Mouse (Mus musculus) embryonic facial prominence, embryonic 12.5 days (tissue): ENCODE results near the gene C1qtnf3. TPM values are rescaled to one million over a fixed set of nuclear protein-coding genes. Genes with fewer than 3 reads are reported as not detected.

ENCODE experiments used
- ATAC-seq: fragments of 200-750 bp; cut with Nextera tagmentation; 2 replicates; pipeline ENCODE4 v1.8.0; 2017; ENCODE audit not compliant: insufficient number of reproducible peaks, insufficient read depth, low FRiP score, low TSS enrichment
- H3K27ac ChIP-seq: fragments of 300-500 bp; sonication (generic); 2 replicates; pipeline ENCODE4 v1.5.1; 2016; ENCODE audit warnings: mild to moderate bottlenecking
- H3K27me3 ChIP-seq: fragments of 300-500 bp; sonication (generic); 2 replicates; pipeline ENCODE4 v1.6.1; 2016; ENCODE audit warnings: mild to moderate bottlenecking, moderate library complexity
- H3K36me3 ChIP-seq: fragments of 300-500 bp; sonication (generic); 2 replicates; pipeline ENCODE4 v1.6.1; 2016; ENCODE audit warnings: mild to moderate bottlenecking
- H3K4me1 ChIP-seq: fragments of 300-500 bp; sonication (generic); 2 replicates; pipeline ENCODE4 v1.6.1; 2016
- H3K4me2 ChIP-seq: fragments of 300-500 bp; sonication (generic); replicated peaks from 2 replicates; pipeline ENCODE4 v1.6.1; 2016; ENCODE audit warnings: mild to moderate bottlenecking, moderate library complexity
- H3K4me3 ChIP-seq: fragments of 300-500 bp; sonication (generic); 2 replicates; pipeline ENCODE4 v1.5.1; 2016; ENCODE audit warnings: mild to moderate bottlenecking
- H3K9ac ChIP-seq: fragments of 300-500 bp; sonication (generic); 2 replicates; pipeline ENCODE4 v1.6.1; 2016; ENCODE audit warnings: mild to moderate bottlenecking, moderate library complexity
- H3K9me3 ChIP-seq: fragments of 300-500 bp; sonication (generic); 2 replicates; pipeline ENCODE4 v1.6.1; 2016; ENCODE audit warnings: mild to moderate bottlenecking, moderate library complexity
- WGBS: fragments of 180-500 bp; shearing (Covaris S2); methylation state at CpG from one replicate; pipeline ENCODE4 v1.1.7; 2016; 5-methylcytosine and 5-hydroxymethylcytosine counted together
- polyA plus RNA-seq: library from polyadenylated mRNA; unstranded; fragments of >200 nt; fragmentation: Nextera tagmentation; extraction: Ambion mirVana; gene quantifications from 2 replicates; pipeline ENCODE4 v1.2.1, GENCODE M21; 2016

C1qtnf3 gene
- polyA plus RNA-seq, 1 experiment from 2014 or later = 6.1 TPM

DNA sequence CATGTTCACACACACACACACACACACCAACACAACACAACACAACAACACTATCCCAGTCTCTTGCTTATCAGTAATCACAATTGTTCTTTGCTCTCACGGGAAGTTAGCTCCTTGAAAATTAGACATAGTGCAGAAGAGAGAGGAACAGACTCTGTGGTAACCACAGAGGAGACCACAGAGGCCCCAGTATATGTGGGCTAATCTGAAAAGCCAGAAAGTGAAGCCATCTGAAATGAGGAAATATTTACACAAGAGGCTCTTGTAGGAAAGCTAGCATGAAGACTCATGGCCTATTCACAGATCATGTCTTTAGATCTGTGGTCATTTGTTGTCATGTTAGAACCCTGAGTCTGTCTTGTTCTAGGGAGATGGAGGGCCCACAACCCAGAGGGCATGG, 18.2 kb upstream of the C1qtnf3 start:
- ATAC-seq = no peak
- WGBS = 52% methylated on average over 1 of the region's 1 CpGs

DNA sequence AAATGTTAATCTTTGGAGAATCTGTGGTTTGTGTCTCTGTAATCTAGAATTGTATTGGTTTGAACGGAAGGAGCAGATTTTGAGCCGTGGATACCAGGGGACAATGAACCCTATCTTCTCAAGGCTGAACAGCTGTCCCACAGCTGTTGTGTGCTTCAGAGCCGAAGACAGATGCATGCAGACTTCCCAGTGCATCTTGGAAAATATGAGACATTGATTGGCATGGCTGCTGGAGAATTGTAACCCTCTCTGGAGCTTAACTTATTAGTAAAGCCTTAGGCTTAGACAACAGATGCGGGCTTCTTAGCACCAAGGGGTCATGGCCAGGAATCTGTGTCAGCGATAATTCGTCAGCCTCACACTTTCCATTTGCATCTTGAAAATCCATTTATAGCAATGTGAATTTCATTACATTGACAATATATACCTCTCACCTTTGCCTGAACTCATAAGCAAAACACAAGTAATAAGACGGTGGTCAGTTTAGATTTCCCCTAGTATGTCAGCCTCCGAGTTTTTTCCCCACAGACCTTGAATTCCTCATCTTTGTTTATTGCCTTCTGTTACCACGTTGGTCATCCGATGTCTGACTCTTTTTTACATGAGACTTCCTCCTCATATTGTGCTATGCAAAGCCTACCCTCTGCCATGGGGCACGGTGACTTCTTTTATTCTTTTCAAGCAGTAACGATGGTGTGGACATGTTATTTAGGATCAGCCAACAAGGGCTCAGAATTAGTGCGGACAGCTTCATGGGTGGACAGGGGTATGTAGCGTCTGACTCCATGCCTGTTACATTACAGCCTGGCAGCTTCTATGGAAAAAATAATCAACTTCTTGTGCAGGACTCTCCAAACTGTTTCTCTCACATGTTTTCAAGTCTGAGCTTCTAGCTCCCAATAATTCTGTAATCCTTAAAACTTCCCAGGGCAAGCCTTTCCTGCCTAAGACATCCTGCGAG, 11.7 kb upstream of the C1qtnf3 start:
- WGBS = 68% methylated on average over 15 of the region's 15 CpGs

More for the DNA sequence above, 18.2 kb upstream of the C1qtnf3 start:
- Histone ChIP-seq H3K27me3 (no peaks in the 10 kb centered on the region), H3K4me2 (no peak overlapping the region), H3K4me3 (no peak overlapping the region), H3K36me3 (no peaks in the 10 kb centered on the region), H3K4me1 (no peaks in the 10 kb centered on the region), H3K9ac (no peak overlapping the region), H3K27ac (no peak overlapping the region), H3K9me3 (no peaks in the 10 kb centered on the region)

DNA sequence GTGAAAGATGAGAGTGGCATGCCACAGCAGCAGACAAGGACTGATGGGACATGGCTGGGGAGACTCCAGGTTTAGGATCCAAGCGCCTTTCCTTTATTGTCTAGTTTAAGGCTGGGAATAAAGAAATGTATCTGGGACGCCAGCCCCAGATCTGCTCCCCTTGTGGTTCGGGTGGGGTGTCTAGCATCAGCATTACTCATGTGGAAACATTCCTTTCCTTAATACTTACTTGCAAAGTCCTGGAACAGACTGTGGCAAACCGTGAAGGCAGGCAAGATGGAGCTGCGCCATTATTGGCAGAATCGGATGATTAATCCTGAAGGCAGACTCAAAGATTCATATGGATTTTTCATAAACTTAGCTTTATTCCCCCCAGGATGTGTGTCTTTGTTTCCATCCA, 10.2 kb upstream of the C1qtnf3 start:
- H3K9ac ChIP-seq = no peak overlapping the region
- H3K9me3 ChIP-seq = no peaks in the 10 kb centered on the region
- no peak overlapping the region for H3K4me3 ChIP-seq
- H3K27ac ChIP-seq = no peak overlapping the region
- H3K27me3 ChIP-seq = no peaks in the 10 kb centered on the region
- no peak for ATAC-seq
- WGBS = 83% methylated on average over 6 of the region's 6 CpGs
- H3K36me3 ChIP-seq = no peaks in the 10 kb centered on the region
- H3K4me1 ChIP-seq = no peaks in the 10 kb centered on the region
- no peak overlapping the region for H3K4me2 ChIP-seq

More for the DNA sequence above, 11.7 kb upstream of the C1qtnf3 start:
- Histone ChIP-seq H3K9me3 (no peaks in the 10 kb centered on the region), H3K4me1 (no peaks in the 10 kb centered on the region), H3K27ac (no peak overlapping the region), H3K9ac (no peak overlapping the region), H3K36me3 (no peaks in the 10 kb centered on the region), H3K4me2 (no peak overlapping the region), H3K4me3 (no peak overlapping the region), H3K27me3 (no peaks in the 10 kb centered on the region)
- no peak for ATAC-seq

GRCm38 (mm10) chr15:10947852-10948251, 4.3 kb upstream of the C1qtnf3 start:
- Histone ChIP-seq H3K27me3 (no peaks in the 10 kb centered on the region), H3K9ac (no peak overlapping the region), H3K4me3 (no peak overlapping the region), H3K4me1 (no peaks in the 10 kb centered on the region), H3K9me3 (no peaks in the 10 kb centered on the region), H3K4me2 (no peak overlapping the region), H3K27ac (no peak overlapping the region), H3K36me3 (no peaks in the 10 kb centered on the region)
- 84% methylated on average over 1 of the region's 1 CpGs for WGBS
- ATAC-seq = no peak

- WGBS = 68% methylated on average over 4 of the region's 4 CpGs
- no peaks in the 10 kb centered on the region for H3K27me3 ChIP-seq
- no peak overlapping the region for H3K4me3 ChIP-seq
- H3K9me3 ChIP-seq = no peaks in the 10 kb centered on the region
- no peak overlapping the region for H3K9ac ChIP-seq
- no peak for ATAC-seq
- H3K36me3 ChIP-seq = no peaks in the 10 kb centered on the region
- no peak overlapping the region for H3K4me2 ChIP-seq
- H3K4me1 ChIP-seq = no peaks in the 10 kb centered on the region
- no peak overlapping the region for H3K27ac ChIP-seq
Measured at GRCm38 (mm10) chr15:10952760-10953305, 701 bp downstream of the C1qtnf3 start.

DNA sequence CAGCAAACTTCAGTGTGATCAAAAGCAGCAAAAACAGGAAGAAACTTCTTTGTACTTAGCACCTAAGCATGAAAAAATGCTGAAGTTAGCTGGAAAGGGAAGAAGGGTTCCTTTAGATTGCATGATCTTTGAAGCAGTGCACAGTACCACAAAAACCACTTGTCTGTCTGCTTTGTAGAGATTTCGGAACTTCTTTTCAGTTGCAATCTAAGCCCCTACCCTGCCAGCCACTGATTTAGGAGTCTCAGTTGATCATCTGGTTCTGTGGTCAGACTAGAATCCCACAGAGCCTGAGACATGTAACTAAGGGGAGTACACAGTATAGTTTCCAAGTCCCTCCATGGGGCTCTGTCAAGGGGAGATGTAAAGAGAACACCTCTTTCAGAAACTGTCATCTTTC, 1.3 kb downstream of the C1qtnf3 start:
- Histone ChIP-seq H3K4me1 (no peaks in the 10 kb centered on the region), H3K27me3 (no peaks in the 10 kb centered on the region), H3K4me2 (no peak overlapping the region), H3K36me3 (no peaks in the 10 kb centered on the region), H3K9ac (no peak overlapping the region), H3K9me3 (no peaks in the 10 kb centered on the region), H3K27ac (no peak overlapping the region), H3K4me3 (no peak overlapping the region)
- WGBS = 61% methylated on average over 1 of the region's 1 CpGs
- ATAC-seq = no peak

- Histone ChIP-seq H3K4me3 (no peak overlapping the region), H3K36me3 (no peaks in the 10 kb centered on the region), H3K4me2 (no peak overlapping the region), H3K9ac (no peak overlapping the region), H3K4me1 (no peaks in the 10 kb centered on the region), H3K27ac (no peak overlapping the region), H3K27me3 (no peaks in the 10 kb centered on the region), H3K9me3 (no peaks in the 10 kb centered on the region)
- WGBS = 76% methylated on average over 6 of the region's 6 CpGs
- ATAC-seq = no peak
Measured at GRCm38 (mm10) chr15:10954381-10955016, 2.4 kb downstream of the C1qtnf3 start.

DNA sequence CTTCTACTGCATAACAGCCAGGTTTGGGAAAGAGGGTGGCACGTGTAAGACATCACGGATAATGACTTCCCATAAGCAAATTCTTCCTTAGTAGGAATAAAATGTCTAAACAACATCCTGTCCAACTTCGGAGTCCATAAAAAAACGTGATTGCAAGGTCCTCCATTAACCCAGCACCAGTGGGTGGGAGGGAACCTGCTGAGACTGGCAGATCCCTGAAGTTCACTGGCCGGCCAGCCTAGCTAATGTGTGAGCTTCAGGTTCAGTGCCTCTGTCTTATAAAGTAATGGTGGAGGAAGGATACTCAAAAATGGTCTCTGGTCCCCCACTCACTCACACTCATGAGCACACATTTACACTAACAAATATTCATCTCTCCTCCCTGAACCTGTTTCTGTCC, 3.0 kb downstream of the C1qtnf3 start:
- no peak overlapping the region for H3K27ac ChIP-seq

GRCm38 (mm10) chr15:10956706-10957105, 4.6 kb downstream of the C1qtnf3 start:
- no peak overlapping the region for H3K9ac ChIP-seq
- H3K4me1 ChIP-seq = no peaks in the 10 kb centered on the region
- WGBS = 63% methylated on average over 3 of the region's 3 CpGs
- ATAC-seq = no peak
- H3K27me3 ChIP-seq = no peaks in the 10 kb centered on the region
- no peak overlapping the region for H3K4me2 ChIP-seq
- H3K36me3 ChIP-seq = no peaks in the 10 kb centered on the region
- no peaks in the 10 kb centered on the region for H3K9me3 ChIP-seq
- no peak overlapping the region for H3K4me3 ChIP-seq
- no peak overlapping the region for H3K27ac ChIP-seq

More for the DNA sequence above, 3.0 kb downstream of the C1qtnf3 start:
- WGBS = 64% methylated on average over 5 of the region's 5 CpGs
- Histone ChIP-seq H3K4me2 (no peak overlapping the region), H3K9ac (no peak overlapping the region), H3K36me3 (no peaks in the 10 kb centered on the region), H3K27me3 (no peaks in the 10 kb centered on the region), H3K9me3 (no peaks in the 10 kb centered on the region), H3K4me1 (no peaks in the 10 kb centered on the region), H3K4me3 (no peak overlapping the region)
- no peak for ATAC-seq

DNA sequence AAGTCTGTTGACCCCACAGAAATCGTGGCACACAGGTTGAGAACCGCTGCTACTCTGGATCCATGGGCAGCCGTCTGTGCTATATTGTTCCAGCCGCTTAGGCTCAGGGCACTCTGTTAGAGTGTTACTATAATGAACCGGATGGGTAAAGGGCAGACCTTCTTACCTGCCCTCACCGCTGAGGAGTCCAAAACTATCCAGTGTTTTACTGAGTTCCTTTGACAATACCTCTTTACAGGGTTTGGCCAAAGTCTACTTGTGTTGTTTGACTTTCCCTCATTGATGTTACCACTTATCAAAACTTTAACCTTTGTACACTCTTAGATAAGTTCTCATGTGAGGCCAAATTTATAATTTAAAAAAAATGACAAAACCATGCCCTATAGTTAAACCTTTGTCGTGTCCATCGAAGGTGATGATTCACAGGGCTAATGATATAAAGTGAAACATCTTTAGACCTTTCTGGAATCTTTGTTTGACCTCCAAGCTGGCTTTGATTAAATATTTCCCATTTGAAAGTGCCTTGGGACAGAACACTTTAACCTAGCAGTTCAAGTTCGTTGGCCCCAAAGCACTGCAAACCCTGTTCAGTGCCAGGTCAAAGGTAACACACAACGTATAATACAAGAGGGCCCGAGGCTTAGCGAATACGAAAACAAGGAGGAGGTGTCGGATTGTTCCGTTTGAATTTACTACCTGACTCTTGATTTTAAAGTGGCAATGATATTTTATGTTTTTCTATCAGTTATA, 7.3 kb downstream of the C1qtnf3 start:
- Histone ChIP-seq H3K4me2 (no peak overlapping the region), H3K36me3 (no peaks in the 10 kb centered on the region), H3K27me3 (no peaks in the 10 kb centered on the region), H3K9me3 (no peaks in the 10 kb centered on the region), H3K27ac (no peak overlapping the region), H3K4me1 (no peaks in the 10 kb centered on the region), H3K9ac (no peak overlapping the region), H3K4me3 (no peak overlapping the region)
- 78% methylated on average over 15 of the region's 15 CpGs for WGBS
- ATAC-seq = no peak

DNA sequence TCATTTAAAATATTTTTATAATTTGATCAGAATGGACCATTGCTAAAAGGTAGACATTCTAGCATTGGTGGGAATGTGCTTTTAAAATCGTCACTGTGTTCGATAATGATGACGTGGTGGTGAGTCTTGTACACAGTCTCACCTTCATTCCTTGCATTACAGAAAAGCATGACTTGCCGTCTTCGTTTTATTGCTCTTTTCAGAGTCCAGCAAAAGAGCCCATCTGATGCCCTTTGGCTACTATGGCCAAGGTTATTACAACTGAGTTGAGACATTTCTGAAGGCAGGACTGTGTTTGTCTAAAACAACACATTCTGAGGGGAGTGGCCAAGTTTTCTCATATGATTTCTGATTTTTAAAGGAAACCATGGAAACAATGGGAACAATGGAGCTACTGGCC, 8.1 kb downstream of the C1qtnf3 start:
- H3K9me3 ChIP-seq = no peaks in the 10 kb centered on the region
- no peak overlapping the region for H3K27ac ChIP-seq
- no peak overlapping the region for H3K4me2 ChIP-seq
- no peaks in the 10 kb centered on the region for H3K4me1 ChIP-seq
- 90% methylated on average over 5 of the region's 5 CpGs for WGBS
- H3K4me3 ChIP-seq = no peak overlapping the region
- H3K27me3 ChIP-seq = no peaks in the 10 kb centered on the region
- H3K36me3 ChIP-seq = no peaks in the 10 kb centered on the region
- H3K9ac ChIP-seq = no peak overlapping the region
- ATAC-seq = no peak
